Mouse (Mus musculus) intestine, embryonic 14.5 days (tissue): ENCODE measurements around the gene Riok1. TPM values are rescaled to one million over a fixed set of nuclear protein-coding genes. Genes with fewer than 3 reads are reported as not detected.

Experiments
- ATAC-seq: fragments of 200-750 bp; cut with Nextera tagmentation; replicated peaks from 2 replicates; pipeline ENCODE4 v1.8.0; 2017; ENCODE audit warnings: low read depth, moderate number of reproducible peaks, moderate TSS enrichment, moderate library complexity; ENCODE audit not compliant: low FRiP score, low TSS enrichment
- DNase-seq: peaks from one replicate; pipeline ENCODE4 v3.0.0-alpha.2; 2018; ENCODE audit warnings: low spot score
- H3K27ac ChIP-seq: fragments of 300-500 bp; sonication (generic); 2 replicates; pipeline ENCODE4 v1.5.1; 2014; ENCODE audit warnings: low read depth, mild to moderate bottlenecking, control low read depth
- H3K27me3 ChIP-seq: fragments of 300-500 bp; sonication (generic); replicated peaks from 2 replicates; pipeline ENCODE4 v1.6.1; 2014; ENCODE audit warnings: low read length, control low read depth; ENCODE audit not compliant: control insufficient read depth, insufficient read depth
- H3K36me3 ChIP-seq: fragments of 300-500 bp; sonication (generic); 2 replicates; pipeline ENCODE4 v1.6.1; 2014; ENCODE audit warnings: low read length, control low read depth; ENCODE audit not compliant: control insufficient read depth, insufficient read depth
- H3K4me1 ChIP-seq: fragments of 300-500 bp; sonication (generic); replicated peaks from 2 replicates; pipeline ENCODE4 v1.6.1; 2014; ENCODE audit warnings: low read length, control low read depth, mixed read lengths; ENCODE audit not compliant: control insufficient read depth, insufficient read depth
- H3K4me2 ChIP-seq: fragments of 300-500 bp; sonication (generic); 2 replicates; pipeline ENCODE4 v1.6.1; 2014; ENCODE audit warnings: low read length
- H3K4me3 ChIP-seq: fragments of 300-500 bp; sonication (generic); 2 replicates; pipeline ENCODE4 v1.5.1; 2014; ENCODE audit warnings: low read depth, low read length, control low read depth, mixed read lengths
- H3K9ac ChIP-seq: fragments of 300-500 bp; sonication (generic); 2 replicates; pipeline ENCODE4 v1.6.1; 2014; ENCODE audit warnings: mild to moderate bottlenecking, low read length
- H3K9me3 ChIP-seq: fragments of 300-500 bp; sonication (generic); 2 replicates; pipeline ENCODE4 v1.6.1; 2016; ENCODE audit warnings: low read length, control low read depth; ENCODE audit not compliant: control insufficient read depth
- WGBS: fragments of 180-500 bp; shearing (Covaris S2); extraction: QIAGEN DNeasy Blood & Tissue Kit; methylation state at CpG from one replicate; pipeline ENCODE4 v1.1.7; 2014; 5-methylcytosine and 5-hydroxymethylcytosine counted together
- polyA plus RNA-seq: library from polyadenylated mRNA; unstranded; fragments of >200 nt; fragmentation: Nextera tagmentation; extraction: Ambion mirVana; gene quantifications from 2 replicates; pipeline ENCODE4 v1.2.1, GENCODE M21; 2014

Gene Riok1
- polyA plus RNA-seq, 1 experiment from 2014 or later: 47.7 TPM

GRCm38 (mm10) chr13:38077113-38077512 lies 40.3 kb downstream of the Riok1 start:
- no peak overlapping the region for H3K9ac ChIP-seq
- 0 out of 2 replicates have a peak, but pooled peaks cover 10% of the 10 kb centered on the region for H3K4me1 ChIP-seq
- no peak for DNase-seq
- no peak overlapping the region for H3K27ac ChIP-seq
- no peaks in the 10 kb centered on the region for H3K9me3 ChIP-seq
- no peak overlapping the region for H3K4me3 ChIP-seq
- 20% methylated on average over 11 of the region's 11 CpGs for WGBS
- no peak for ATAC-seq
- peak overlapping the region; percentile 2; the same call in 1 of the 2 replicates for H3K4me2 ChIP-seq
- no peaks in the 10 kb centered on the region for H3K36me3 ChIP-seq
- no peaks in the 10 kb centered on the region for H3K27me3 ChIP-seq

- no peak for ATAC-seq
- Histone ChIP-seq H3K27me3 (no peaks in the 10 kb centered on the region), H3K9me3 (no peaks in the 10 kb centered on the region), H3K4me3 (no peak overlapping the region), H3K4me1 (peaks cover 15% of the 10 kb centered on the region), H3K27ac (no peak overlapping the region), H3K9ac (no peak overlapping the region), H3K4me2 (no peak overlapping the region), H3K36me3 (no peaks in the 10 kb centered on the region)
- WGBS: 47% methylated on average over 6 of the region's 6 CpGs
- DNase-seq: no peak
Measured at GRCm38 (mm10) chr13:38078836-38079235, 42.0 kb downstream of the Riok1 start.

- 77% methylated on average over 5 of the region's 5 CpGs for WGBS
- Histone ChIP-seq H3K9ac (no peak overlapping the region), H3K9me3 (no peaks in the 10 kb centered on the region), H3K4me3 (no peak overlapping the region), H3K27ac (no peak overlapping the region), H3K27me3 (no peaks in the 10 kb centered on the region), H3K4me2 (no peak overlapping the region), H3K36me3 (no peaks in the 10 kb centered on the region), H3K4me1 (peaks cover 10% of the 10 kb centered on the region)
- DNase-seq (no peak), ATAC-seq (no peak)
Measured at GRCm38 (mm10) chr13:38079366-38079765, 42.6 kb downstream of the Riok1 start.

- DNase-seq (no peak), ATAC-seq (no peak)
- H3K9ac ChIP-seq: no peak overlapping the region
- H3K36me3 ChIP-seq: no peaks in the 10 kb centered on the region
- no peaks in the 10 kb centered on the region for H3K9me3 ChIP-seq
- no peaks in the 10 kb centered on the region for H3K27me3 ChIP-seq
- no peak overlapping the region; the same call in 1 of the 2 replicates for H3K4me2 ChIP-seq
- H3K4me3 ChIP-seq: no peak overlapping the region
- no peak overlapping the region for H3K27ac ChIP-seq
- WGBS: 40% methylated on average over 9 of the region's 9 CpGs
- H3K4me1 ChIP-seq: peaks cover 9% of the 10 kb centered on the region
Measured at GRCm38 (mm10) chr13:38080014-38080413, 43.2 kb downstream of the Riok1 start.

- no peaks in the 10 kb centered on the region for H3K27me3 ChIP-seq
- H3K9me3 ChIP-seq: no peaks in the 10 kb centered on the region
- no peak overlapping the region for H3K27ac ChIP-seq
- WGBS: 79% methylated on average over 14 of the region's 14 CpGs
- no peak overlapping the region for H3K9ac ChIP-seq
- DNase-seq: no peak
- no peak overlapping the region for H3K4me3 ChIP-seq
- no peak for ATAC-seq
- no peak overlapping the region for H3K4me2 ChIP-seq
- peaks cover 9% of the 10 kb centered on the region for H3K4me1 ChIP-seq
- H3K36me3 ChIP-seq: no peaks in the 10 kb centered on the region
Measured at GRCm38 (mm10) chr13:38080725-38081124, 43.9 kb downstream of the Riok1 start.

GRCm38 (mm10) chr13:38081161-38081560 lies 44.4 kb downstream of the Riok1 start:
- H3K9ac ChIP-seq: no peak overlapping the region
- H3K36me3 ChIP-seq: no peaks in the 10 kb centered on the region
- DNase-seq: no peak
- no peak for ATAC-seq
- H3K4me2 ChIP-seq: no peak overlapping the region
- WGBS: 82% methylated on average over 7 of the region's 7 CpGs
- no peaks in the 10 kb centered on the region for H3K9me3 ChIP-seq
- H3K27me3 ChIP-seq: no peaks in the 10 kb centered on the region
- no peak overlapping the region for H3K27ac ChIP-seq
- H3K4me1 ChIP-seq: peaks cover 9% of the 10 kb centered on the region
- no peak overlapping the region for H3K4me3 ChIP-seq

- Histone ChIP-seq H3K4me1 (peaks cover 9% of the 10 kb centered on the region), H3K4me3 (no peak overlapping the region), H3K4me2 (no peak overlapping the region), H3K27me3 (no peaks in the 10 kb centered on the region), H3K9me3 (no peaks in the 10 kb centered on the region), H3K36me3 (no peaks in the 10 kb centered on the region), H3K9ac (no peak overlapping the region), H3K27ac (no peak overlapping the region)
- WGBS: 26% methylated on average over 3 of the region's 3 CpGs
- ATAC-seq: no peak
- DNase-seq: no peak
Measured at GRCm38 (mm10) chr13:38086711-38087110, 49.9 kb downstream of the Riok1 start.

- no peaks in the 10 kb centered on the region for H3K36me3 ChIP-seq
- no peaks in the 10 kb centered on the region for H3K9me3 ChIP-seq
- no peak overlapping the region for H3K27ac ChIP-seq
- peaks cover 7% of the 10 kb centered on the region for H3K4me1 ChIP-seq
- H3K9ac ChIP-seq: no peak overlapping the region
- DNase-seq: no peak
- no peaks in the 10 kb centered on the region for H3K27me3 ChIP-seq
- WGBS: 52% methylated on average over 3 of the region's 3 CpGs
- H3K4me3 ChIP-seq: no peak overlapping the region
- ATAC-seq: peak; percentile 78
- H3K4me2 ChIP-seq: no peak overlapping the region
Measured at GRCm38 (mm10) chr13:38088008-38088407, 51.2 kb downstream of the Riok1 start.

GRCm38 (mm10) chr13:38089449-38089848 lies 52.7 kb downstream of the Riok1 start:
- Histone ChIP-seq H3K27ac (0 out of 2 replicates have a peak overlapping the region, but pooled peaks have one; percentile 16), H3K4me3 (no peak overlapping the region), H3K4me2 (no peak overlapping the region), H3K9me3 (no peaks in the 10 kb centered on the region), H3K9ac (no peak overlapping the region), H3K27me3 (no peaks in the 10 kb centered on the region), H3K36me3 (no peaks in the 10 kb centered on the region), H3K4me1 (0 out of 2 replicates have a peak, but pooled peaks cover 3% of the 10 kb centered on the region)
- 74% methylated on average over 6 of the region's 6 CpGs for WGBS
- ATAC-seq (peak; percentile 45), DNase-seq (no peak)
